ENCODE assay signal across 8 mouse cellular contexts in genomic region chr8:105152623-105153398, GRCm38 (mm10). TPM values are rescaled to one million over a fixed set of nuclear protein-coding genes. Genes with fewer than 3 reads are reported as not detected.
DNase-seq lines count a peak whose midpoint lies in the region; ATAC-seq and TF ChIP-seq lines count a peak whose summit lies in the region.

No protein-coding gene starts in this region.

- H3K4me3 ChIP-seq in ES-E14 (ENCODE audit: insufficient read depth in 1 of 2, low read depth in 1 of 2, low read length in 2 of 2, poor library complexity in 1 of 2, severe bottlenecking in 1 of 2): peak overlapping the region; percentile 5 to 54; a peak in 3 of 4 replicates
- H3K4me3 ChIP-seq in liver, embryonic 14.5 days (ENCODE audit: insufficient read depth in 1 of 2, low read depth in 2 of 2, low read length in 2 of 2): 0 out of 4 replicates have a peak overlapping the region, but pooled peaks of 1 of the 2 experiments have one; percentile 12
- H3K4me3 ChIP-seq in neural tube, embryonic 13.5 days: peak overlapping the region; percentile 30

- no peak for DNase-seq in ES-E14 (ENCODE audit: low read depth, low spot score)
- DNase-seq in cerebellum, adult 9-10 months: peak; percentile 61
- peak; percentile 67 for DNase-seq in forelimb bud, embryonic 11.5 days (ENCODE audit: low read depth, low spot score)
- DNase-seq in heart, postnatal 14 days: peak; percentile 68 to 81
- DNase-seq in kidney, postnatal 4 days: peak; percentile 88 to 93
- DNase-seq in liver, embryonic 14.5 days (ENCODE audit: low read depth in 3 of 3, low spot score in 3 of 3): no peak
- peak; percentile 78 for DNase-seq in urinary bladder, postnatal 14 days (ENCODE audit: low spot score)

- peak overlapping the region; percentile 47 for H3K4me2 ChIP-seq in liver, embryonic 14.5 days (ENCODE audit: low read depth)
- peak overlapping the region; percentile 57 for H3K4me2 ChIP-seq in neural tube, embryonic 13.5 days

- no peak for ATAC-seq in liver, embryonic 14.5 days (ENCODE audit: insufficient read depth)
- ATAC-seq in neural tube, embryonic 13.5 days (ENCODE audit: low read depth): peak; percentile 93

- no peak for TF ChIP-seq CTCF in liver, embryonic 14.5 days (IDR thresholded peaks at IDR 0.05; ENCODE audit: low read depth)

- peaks cover 0 to 5% of the 10 kb centered on the region in 2 experiments; a peak in 3 of 4 replicates for H3K4me1 ChIP-seq in ES-E14 (ENCODE audit: control insufficient read depth in 2 of 2, insufficient read depth in 2 of 2, low read length in 2 of 2, poor library complexity in 1 of 2)
- H3K4me1 ChIP-seq in liver, embryonic 14.5 days (replicated peaks; ENCODE audit: control insufficient read depth in 2 of 2, insufficient read depth in 2 of 2, low read length in 1 of 2): no peaks in the 10 kb centered on the region
- H3K4me1 ChIP-seq in neural tube, embryonic 13.5 days (replicated peaks): peaks cover 16% of the 10 kb centered on the region

- H3K27ac ChIP-seq in ES-E14 (ENCODE audit: insufficient read depth, low read depth, low read length, poor library complexity, severe bottlenecking): no peak overlapping the region
- no peak overlapping the region for H3K27ac ChIP-seq in liver, embryonic 14.5 days
- peak overlapping the region; percentile 78 for H3K27ac ChIP-seq in neural tube, embryonic 13.5 days (replicated peaks)

- TF ChIP-seq EP300 in liver, embryonic 14.5 days (IDR thresholded peaks at IDR 0.05; ENCODE audit: low read depth): no peak

- no peaks in the 10 kb centered on the region for H3K36me3 ChIP-seq in ES-E14 (ENCODE audit: control insufficient read depth, insufficient read depth, low read length, poor library complexity, severe bottlenecking)
- no peaks in the 10 kb centered on the region for H3K36me3 ChIP-seq in liver, embryonic 14.5 days (replicated peaks; ENCODE audit: control insufficient read depth, insufficient read depth, low read depth)
- no peaks in the 10 kb centered on the region for H3K36me3 ChIP-seq in neural tube, embryonic 13.5 days

- H3K27me3 ChIP-seq in liver, embryonic 14.5 days (ENCODE audit: control insufficient read depth, insufficient read depth, low read length): peaks cover 10% of the 10 kb centered on the region
- H3K27me3 ChIP-seq in neural tube, embryonic 13.5 days: peaks cover 33% of the 10 kb centered on the region

- peak overlapping the region; percentile 48; the same call in 1 of the 2 replicates for H3K9ac ChIP-seq in ES-E14 (ENCODE audit: insufficient read depth, low read depth, low read length, poor library complexity, severe bottlenecking)
- H3K9ac ChIP-seq in liver, embryonic 14.5 days (replicated peaks): no peak overlapping the region
- peak overlapping the region; percentile 53 for H3K9ac ChIP-seq in neural tube, embryonic 13.5 days

- intact Hi-C loops in heart, postnatal 14 days (cut with DNase I): no loop called here

- WGBS in liver, embryonic 14.5 days (ENCODE audit: insufficient replicate concordance): 12% methylated on average over 27 of the region's 27 CpGs
- WGBS in neural tube, embryonic 13.5 days: 1% methylated on average over 27 of the region's 27 CpGs

- in situ Hi-C loops in ES-E14 (cut with MboI; ENCODE audit: low sequenced_read_pairs in 2 of 2, unreplicated experiment in 2 of 2): no loop called here

- no peaks in the 10 kb centered on the region for H3K9me3 ChIP-seq in ES-E14 (ENCODE audit: control insufficient read depth, insufficient read depth, low read depth, low read length)
- H3K9me3 ChIP-seq in liver, embryonic 14.5 days (ENCODE audit: control insufficient read depth, low read length): no peaks in the 10 kb centered on the region
- H3K9me3 ChIP-seq in neural tube, embryonic 13.5 days: no peaks in the 10 kb centered on the region

TF ChIP-seq in ES-E14, 5 proteins besides CTCF, POLR2A, EP300 and RAD21:
- TF ChIP-seq ZC3H11A (IDR thresholded peaks at IDR 0.05; ENCODE audit: borderline replicate concordance, low read depth, low read length) (no peak), HCFC1 (IDR thresholded peaks at IDR 0.05; ENCODE audit: borderline replicate concordance, insufficient read depth, low read length) (no peak), MAFK (IDR thresholded peaks at IDR 0.05; ENCODE audit: insufficient read depth, low read depth, low read length) (no peak), CHD2 (IDR thresholded peaks at IDR 0.05; ENCODE audit: low read depth, low read length) (no peak), ZNF384 (IDR thresholded peaks at IDR 0.05; ENCODE audit: low read depth, low read length) (no peak)

RNA-seq across cellular contexts. Expression of gene Cbfb, which starts 17.7 kb away (rescaled TPM):
- 36.2 and 47.0 TPM in 2 replicates for total RNA-seq in ES-E14 (2012; rRNA removed)
- total RNA-seq in heart, postnatal 14 days (2021): 10 to 100 TPM; 24.4 to 27.9 TPM
- 3.6 and 5.8 TPM in 2 replicates for polyA plus RNA-seq in liver, embryonic 14.5 days (2012; rRNA removed)
- polyA plus RNA-seq in liver, embryonic 14.5 days (2014; fragmentation: Nextera tagmentation; extraction: Ambion mirVana): 7.5 and 7.8 TPM in 2 replicates
- polyA plus RNA-seq in neural tube, embryonic 13.5 days (2015; fragmentation: Nextera tagmentation; extraction: Ambion mirVana): 59.1 and 66.6 TPM in 2 replicates

RNA-seq across cellular contexts. Expression of gene Ces4a, which starts 21.2 kb away (rescaled TPM):
- total RNA-seq in ES-E14 (2012; rRNA removed): not detected in 2 replicates
- total RNA-seq in heart, postnatal 14 days (2021): not detected
- not detected in 2 replicates for polyA plus RNA-seq in liver, embryonic 14.5 days (2012; rRNA removed)
- polyA plus RNA-seq in liver, embryonic 14.5 days (2014; fragmentation: Nextera tagmentation; extraction: Ambion mirVana): not detected in 2 replicates
- not detected in 2 replicates for polyA plus RNA-seq in neural tube, embryonic 13.5 days (2015; fragmentation: Nextera tagmentation; extraction: Ambion mirVana)

Comparison
In these comparisons a context has a peak if more than half of its experiments do, and no peak if none do; other contexts are left out.
1. DNase-seq: peak in cerebellum, adult 9-10 months (single experiment), forelimb bud, embryonic 11.5 days (single experiment), heart, postnatal 14 days (2 of 2), kidney, postnatal 4 days (2 of 2) and urinary bladder, postnatal 14 days (single experiment); none in ES-E14 (single experiment) and liver, embryonic 14.5 days (0 of 3).